Mouse (Mus musculus): ENCODE measurements around the gene P2rx3.

Gene P2rx3

GRCm38 (mm10) chr2:85043623-85044022, 6.4 kb upstream of the P2rx3 start:
- no peak for DNase-seq (ENCODE audit: extremely low spot score, low read depth, low spot score)

DNA sequence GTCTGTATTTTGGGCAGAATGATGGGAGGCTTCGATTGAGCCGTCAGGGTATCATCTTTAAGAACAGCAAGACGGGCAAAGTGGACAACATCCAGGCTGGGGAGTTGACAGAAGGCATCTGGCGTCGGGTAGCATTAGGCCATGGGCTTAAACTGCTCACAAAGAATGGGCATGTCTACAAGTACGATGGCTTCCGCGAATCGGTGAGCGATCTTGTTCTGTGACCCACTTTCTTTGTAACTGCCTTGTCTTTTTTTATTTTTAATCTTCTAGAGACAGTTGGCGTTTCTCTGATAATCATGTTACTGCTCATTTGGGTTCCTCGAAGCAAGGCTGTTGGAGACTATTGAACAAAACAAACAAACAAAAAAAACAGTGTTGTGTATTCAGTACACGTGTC, 1.1 kb upstream of the P2rx3 start:
- no peak for DNase-seq (ENCODE audit: extremely low spot score, low read depth, low spot score)

DNA sequence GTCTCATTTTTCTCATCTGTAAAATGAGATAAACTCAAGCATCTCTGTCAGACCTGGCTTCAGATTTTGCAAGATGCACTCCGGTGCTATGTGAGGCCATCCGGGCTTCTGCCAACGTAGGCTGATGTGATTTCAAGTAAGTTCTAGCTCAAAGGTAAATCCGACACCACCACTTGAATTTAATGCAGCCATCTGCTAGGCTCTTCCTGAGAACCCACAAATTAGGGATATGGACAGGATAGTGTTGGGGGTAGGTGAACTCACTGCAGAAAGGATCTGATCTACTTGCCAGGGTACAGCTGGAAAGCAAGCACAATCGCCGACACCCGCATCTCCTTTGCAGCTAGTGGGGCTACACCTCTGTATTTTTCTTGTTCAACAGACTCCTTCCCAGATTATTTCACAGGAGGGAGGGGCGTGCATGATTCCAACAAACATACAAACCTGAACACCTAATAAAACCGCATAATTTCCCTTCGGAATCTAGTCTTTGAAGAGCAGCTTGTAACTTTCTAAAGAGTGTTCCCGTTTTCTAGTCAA, 685 bp downstream of the P2rx3 start:
- DNase-seq (ENCODE audit: extremely low spot score, low read depth, low spot score) = no peak

GRCm38 (mm10) chr2:85034169-85034568, 3.1 kb downstream of the P2rx3 start:
- no peak for DNase-seq (ENCODE audit: extremely low spot score, low read depth, low spot score)

- DNase-seq (ENCODE audit: extremely low spot score, low read depth, low spot score) = no peak
Observed at GRCm38 (mm10) chr2:85033121-85033520, 4.1 kb downstream of the P2rx3 start.

DNA sequence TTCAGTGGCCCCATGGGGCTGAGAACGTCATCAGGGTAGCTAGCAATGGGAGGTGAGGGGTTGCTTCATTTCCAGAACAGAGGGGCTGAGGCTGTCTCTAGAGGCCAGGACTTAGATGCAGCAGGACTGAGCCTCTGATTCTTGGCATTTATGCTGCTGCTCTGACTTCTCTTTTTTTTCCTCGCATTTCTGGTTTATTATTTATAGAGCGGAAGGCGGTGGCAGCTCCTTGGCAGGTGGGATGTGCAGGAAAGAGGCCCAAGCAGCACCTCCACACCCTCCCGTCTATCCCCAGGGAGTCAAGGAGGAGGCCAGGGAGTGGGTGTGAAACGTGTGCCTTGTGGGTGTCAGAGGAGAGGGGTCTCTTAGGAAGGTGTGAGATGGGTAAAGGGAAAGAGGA, 6.3 kb downstream of the P2rx3 start:
- DNase-seq (ENCODE audit: extremely low spot score, low read depth, low spot score) = no peak

- DNase-seq (ENCODE audit: extremely low spot score, low read depth, low spot score) = no peak
Observed at GRCm38 (mm10) chr2:85029897-85030296, 7.4 kb downstream of the P2rx3 start.

DNA sequence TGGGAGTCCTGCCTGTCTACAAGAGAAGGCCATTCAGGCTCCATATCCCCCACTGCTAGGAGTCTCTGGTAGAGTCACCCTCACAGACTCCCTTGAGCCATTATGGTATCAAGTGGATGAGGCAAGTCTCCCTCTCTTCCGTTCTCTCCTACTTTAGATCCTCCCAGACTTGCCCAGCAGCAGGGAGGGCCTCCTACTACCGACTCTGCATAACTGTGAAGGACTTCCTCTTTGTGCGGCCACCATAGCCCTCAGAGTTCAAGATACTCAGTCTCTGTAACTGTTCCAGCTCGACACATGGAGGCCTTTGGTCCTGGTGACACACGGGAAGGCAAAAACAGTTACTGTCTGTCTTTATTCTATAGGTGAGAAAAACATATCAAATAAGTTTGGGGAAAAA, 10.0 kb downstream of the P2rx3 start:
- no peak for DNase-seq (ENCODE audit: extremely low spot score, low read depth, low spot score)

DNA sequence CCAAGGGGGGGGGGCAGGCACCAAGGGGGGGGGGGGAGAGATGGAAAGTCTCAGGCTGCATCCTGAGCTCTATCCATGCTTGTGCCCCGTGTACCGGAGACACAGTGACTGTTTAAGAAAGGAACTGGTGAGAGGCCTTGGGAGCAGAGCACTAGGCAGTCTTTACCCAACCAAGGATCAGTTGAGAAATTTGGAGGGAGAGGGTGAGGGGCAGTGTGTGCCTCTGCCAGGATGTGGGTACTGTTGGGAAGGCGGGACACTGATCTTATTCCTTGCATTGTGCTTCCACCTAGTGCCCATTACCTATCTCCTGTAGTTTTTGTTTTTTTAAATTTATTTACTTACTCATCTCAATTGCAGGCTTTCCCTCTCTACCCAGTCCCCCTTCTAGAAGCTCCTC, 11.1 kb downstream of the P2rx3 start:
- no peak for DNase-seq (ENCODE audit: extremely low spot score, low read depth, low spot score)

GRCm38 (mm10) chr2:85022043-85022442, 15.2 kb downstream of the P2rx3 start:
- no peak for DNase-seq (ENCODE audit: extremely low spot score, low read depth, low spot score)

GRCm38 (mm10) chr2:85014588-85014982, 22.7 kb downstream of the P2rx3 start:
- no peak for DNase-seq (ENCODE audit: extremely low spot score, low read depth, low spot score)

DNA sequence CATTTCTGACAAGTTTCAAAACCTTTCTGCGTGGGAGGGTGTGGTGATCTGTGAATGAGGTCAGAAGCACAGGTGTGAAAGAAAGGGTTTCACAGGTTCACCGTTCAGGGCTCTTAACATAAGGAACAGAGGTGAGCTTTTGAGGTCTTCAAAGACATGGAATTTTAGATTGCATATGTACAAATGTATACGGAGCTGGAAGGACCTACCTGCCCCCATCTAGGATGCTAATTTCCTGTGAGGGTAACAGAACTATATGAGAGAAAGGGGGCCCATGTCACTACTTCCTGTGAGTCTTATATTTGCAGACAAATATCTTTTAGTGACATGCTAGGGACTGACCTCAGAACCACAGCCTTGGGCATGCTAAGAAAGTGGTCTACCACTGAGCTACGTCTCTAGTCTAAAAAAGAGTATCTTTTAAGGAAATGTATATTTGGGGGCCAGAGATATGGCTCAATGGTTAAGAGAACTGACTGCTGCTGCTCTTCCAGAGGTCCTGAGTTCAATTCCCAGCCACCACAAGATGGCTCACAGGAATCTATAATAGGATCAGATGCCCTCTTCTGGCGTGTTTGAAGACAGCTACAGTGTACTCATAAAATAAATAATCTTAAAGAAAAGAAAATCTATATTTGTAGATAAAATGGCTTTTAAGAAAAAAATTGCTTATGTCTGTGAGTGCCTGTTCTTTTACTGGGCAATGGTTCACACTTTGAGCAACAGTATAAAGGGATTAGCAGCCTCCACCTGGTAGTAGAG, 23.3 kb downstream of the P2rx3 start:
- no peak for DNase-seq (ENCODE audit: extremely low spot score, low read depth, low spot score)

DNA sequence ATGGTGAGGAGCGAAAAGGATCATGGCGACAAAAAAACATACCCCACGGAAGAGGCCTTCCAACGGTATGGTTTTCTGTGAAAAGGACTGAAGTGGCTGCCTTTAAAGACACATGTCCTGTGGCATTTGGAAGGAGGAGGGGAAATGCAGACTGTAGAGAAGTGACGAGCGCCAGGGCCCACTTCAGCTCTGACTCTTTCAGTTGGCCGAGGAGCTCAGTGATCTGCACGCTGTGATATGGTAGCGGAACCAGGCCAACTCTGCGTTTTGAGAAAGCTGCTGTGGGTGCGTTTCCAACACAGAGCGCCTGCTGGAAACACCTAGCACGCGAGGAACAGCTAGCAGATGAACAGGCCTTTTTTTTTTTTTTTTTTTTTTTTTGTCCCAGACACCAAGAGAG, 24.6 kb downstream of the P2rx3 start:
- DNase-seq (ENCODE audit: extremely low spot score, low read depth, low spot score) = no peak

DNA sequence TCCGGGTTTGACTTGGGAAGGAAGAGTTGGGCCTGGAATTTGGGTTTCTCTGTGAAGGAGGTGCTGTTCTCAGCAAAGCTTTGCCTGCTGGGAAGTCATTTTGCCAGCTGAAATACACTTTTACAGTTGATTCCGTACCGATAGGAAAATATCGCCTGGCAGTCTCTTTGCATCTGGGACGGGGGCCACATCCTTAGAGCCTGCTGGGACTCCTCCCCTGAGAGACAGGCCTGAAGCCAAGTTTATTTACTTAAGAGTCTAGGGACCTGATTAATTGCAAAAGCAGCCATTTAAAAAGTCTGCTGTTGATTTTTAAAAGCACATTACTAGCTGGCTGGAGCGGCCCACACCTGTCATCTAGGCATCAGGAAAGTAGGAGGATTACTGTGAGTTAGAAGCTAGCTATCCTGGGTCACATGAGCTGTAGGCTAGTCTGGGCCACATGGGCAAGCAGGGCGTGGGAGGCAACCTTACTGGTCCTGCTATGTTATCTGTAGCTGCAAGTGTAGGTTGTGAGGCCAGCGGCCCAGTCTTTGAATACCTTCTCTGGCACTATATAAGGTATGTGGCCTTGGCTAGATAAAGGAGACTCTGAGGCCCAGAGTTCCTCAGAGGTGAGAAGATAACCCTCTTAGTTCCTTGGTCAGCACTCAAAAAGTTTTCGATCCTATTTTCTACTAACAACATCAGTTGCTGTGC, 25.2 kb downstream of the P2rx3 start:
- no peak for DNase-seq (ENCODE audit: extremely low spot score, low read depth, low spot score)

DNA sequence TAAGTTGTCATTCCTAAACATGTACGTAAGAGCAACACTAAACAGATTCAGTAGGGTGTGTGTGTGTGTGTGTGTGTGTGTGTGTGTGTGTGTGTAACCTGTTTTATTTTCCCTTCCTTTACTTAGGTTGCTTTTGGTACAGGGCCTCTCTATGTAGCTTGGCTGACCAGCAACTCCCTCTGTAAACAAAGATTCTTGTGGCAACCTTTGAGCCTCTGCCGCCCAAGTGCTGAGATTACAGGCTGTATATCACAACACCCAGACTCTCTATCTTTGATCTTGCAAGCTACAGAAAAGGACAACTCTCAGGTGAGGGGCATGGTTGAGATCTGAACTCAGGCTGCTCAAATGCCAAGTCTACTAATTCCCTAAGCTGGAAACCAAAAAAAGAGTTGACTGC, 28.1 kb downstream of the P2rx3 start:
- DNase-seq (ENCODE audit: extremely low spot score, low read depth, low spot score) = no peak

DNA sequence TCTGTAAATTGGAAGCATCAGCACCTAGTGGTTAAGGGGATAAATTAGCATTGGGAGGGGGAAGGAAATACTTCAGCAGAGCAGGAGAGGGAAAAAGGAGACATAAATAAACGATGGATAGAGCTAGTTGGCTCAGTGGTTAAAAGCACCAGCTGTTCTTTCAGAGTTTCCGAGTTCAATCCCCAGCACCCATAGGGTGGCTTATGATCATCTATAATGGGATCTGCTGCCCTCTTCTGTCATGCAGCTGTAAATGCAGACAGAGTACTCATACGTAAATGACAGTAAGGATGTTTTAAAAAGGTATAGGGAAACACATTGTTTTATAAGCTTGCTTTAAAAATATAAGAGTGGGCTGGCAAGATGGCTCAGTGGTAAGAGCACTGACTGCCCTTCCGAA, 29.5 kb downstream of the P2rx3 start:
- DNase-seq (ENCODE audit: extremely low spot score, low read depth, low spot score) = no peak

- DNase-seq (ENCODE audit: extremely low spot score, low read depth, low spot score) = no peak
Observed at GRCm38 (mm10) chr2:85006600-85006999, 30.7 kb downstream of the P2rx3 start.

DNA sequence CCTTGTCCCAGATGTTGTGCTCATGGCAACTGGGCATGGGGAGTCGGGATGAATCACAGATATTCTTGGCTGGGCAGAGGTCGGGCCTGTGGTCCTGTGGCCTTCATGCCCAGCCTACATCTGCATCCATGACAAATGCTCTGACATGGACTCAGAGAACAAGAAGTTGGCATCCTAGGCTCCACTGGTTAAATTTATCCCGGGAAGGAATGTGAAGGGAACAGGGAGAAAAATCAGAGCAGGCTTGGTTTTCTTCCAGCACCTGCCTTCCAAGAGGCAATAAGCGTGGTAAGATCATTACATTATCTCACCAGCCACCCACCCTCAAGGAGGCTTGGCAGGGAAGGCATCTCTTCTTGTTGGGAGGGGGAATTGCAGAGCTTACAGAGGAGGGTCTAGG, 32.9 kb downstream of the P2rx3 start:
- no peak for DNase-seq (ENCODE audit: extremely low spot score, low read depth, low spot score)

DNA sequence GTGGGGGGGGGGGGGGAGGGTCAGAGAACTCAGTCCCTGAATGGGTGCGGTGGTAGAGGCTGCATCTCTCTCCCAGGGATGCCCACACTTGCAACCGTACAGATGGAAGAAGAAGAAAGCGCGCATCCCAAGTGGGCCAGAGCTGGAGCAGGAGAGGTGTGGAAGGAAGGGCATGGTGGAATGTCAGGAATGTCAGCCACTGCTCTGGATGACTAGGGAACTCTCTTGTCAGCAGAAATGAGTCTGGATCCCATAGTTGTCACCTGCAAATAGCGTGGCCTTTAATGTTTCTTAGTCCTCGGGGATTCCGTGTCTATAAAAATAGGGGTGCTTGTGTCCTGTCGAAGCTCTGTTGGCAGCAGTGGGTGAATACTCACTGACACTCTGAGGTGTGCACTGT, 34.7 kb downstream of the P2rx3 start:
- DNase-seq (ENCODE audit: extremely low spot score, low read depth, low spot score) = no peak

GRCm38 (mm10) chr2:85001497-85001896, 35.8 kb downstream of the P2rx3 start:
- no peak for DNase-seq (ENCODE audit: extremely low spot score, low read depth, low spot score)

GRCm38 (mm10) chr2:84999486-85000181, 37.6 kb downstream of the P2rx3 start:
- no peak for DNase-seq (ENCODE audit: extremely low spot score, low read depth, low spot score)

GRCm38 (mm10) chr2:84996376-84996775, 40.9 kb downstream of the P2rx3 start:
- no peak for DNase-seq (ENCODE audit: extremely low spot score, low read depth, low spot score)

Data from hindlimb bud, embryonic 11.5 days (tissue).